Comparison of ENCODE assay signal across 9 mouse cellular contexts in genomic region chr19:50171849-50172248, GRCm38 (mm10).
DNase-seq lines count a peak whose midpoint lies in the region.
"Had no signal": no experiment of that assay in that cellular context is flagged by ENCODE, and none has a peak within 500 bp of the region (broad histone marks: within the 10 kb centered on the region; RNA-seq: fewer than 3 reads in every experiment).

No protein-coding gene starts in this region.

- intact Hi-C loops in left cerebral cortex, postnatal 14 days (cut with DNase I) = no loop called here
- intact Hi-C loops in left cerebral cortex, postnatal 36 days (cut with DNase I) = no loop called here

- peak; percentile 19 to 34 for DNase-seq in cerebellum, postnatal 14 days
- no peak for DNase-seq in cerebellum, adult 11-12 months
- peak; percentile 13 to 22 for DNase-seq in left cerebral cortex, postnatal 14 days (ENCODE audit: low spot score in 2 of 2)
- no peak for DNase-seq in left cerebral cortex, postnatal 36 days (ENCODE audit: low spot score in 2 of 2)
- DNase-seq in A20 (ENCODE audit: low read depth, low spot score) = peak; percentile 4
- peak; percentile 48 for DNase-seq in embryo, embryonic 11 days
- no peak for DNase-seq in gastrocnemius, adult 8-10 months (ENCODE audit: low spot score in 2 of 2)
- DNase-seq in lung, adult 18-20 months = no peak
- DNase-seq: heart, postnatal 36 days had no signal

Comparison
In these comparisons a context has a peak if more than half of its experiments do, and no peak if none do; other contexts are left out.
1. DNase-seq: peak in cerebellum, postnatal 14 days (2 of 2), left cerebral cortex, postnatal 14 days (2 of 2), A20 (single experiment) and embryo, embryonic 11 days (single experiment); none in cerebellum, adult 11-12 months (single experiment), left cerebral cortex, postnatal 36 days (0 of 2), gastrocnemius, adult 8-10 months (0 of 2) and lung, adult 18-20 months (0 of 2).